In genomic region chr3:88408953-88409352, GRCm38 (mm10) we compare ENCODE assay signal across 9 mouse cellular contexts. TPM values are rescaled to one million over a fixed set of nuclear protein-coding genes. Genes with fewer than 3 reads are reported as not detected.
DNase-seq lines count a peak whose midpoint lies in the region; ATAC-seq lines count a peak whose summit lies in the region.
"Had no signal": no experiment of that assay in that cellular context is flagged by ENCODE, and none has a peak within 500 bp of the region (broad histone marks: within the 10 kb centered on the region; RNA-seq: fewer than 3 reads in every experiment).

No protein-coding gene starts in this region.

- peaks cover 17% of the 10 kb centered on the region for H3K4me1 ChIP-seq in heart, embryonic 16.5 days (ENCODE audit: control insufficient read depth, insufficient read depth, low read length)
- H3K4me1 ChIP-seq in hindbrain, embryonic 14.5 days (replicated peaks; ENCODE audit: control insufficient read depth, insufficient read depth, low read length), result peaks cover 12% of the 10 kb centered on the region
- H3K4me1 ChIP-seq in midbrain, embryonic 14.5 days (ENCODE audit: control insufficient read depth, insufficient read depth, low read length), result peaks cover 14% of the 10 kb centered on the region; the same call in 1 of the 2 replicates

- peak overlapping the region; percentile 85 for H3K4me2 ChIP-seq in heart, embryonic 16.5 days (ENCODE audit: low read depth, low read length)
- peak overlapping the region; percentile 73 for H3K4me2 ChIP-seq in hindbrain, embryonic 14.5 days (replicated peaks)
- H3K4me2 ChIP-seq in midbrain, embryonic 14.5 days (ENCODE audit: low read length), result peak overlapping the region; percentile 72

- no peak for DNase-seq in heart, adult 8-10 months (ENCODE audit: low spot score)
- DNase-seq in NIH3T3 (ENCODE audit: low read depth), result peak; percentile 17
- no peak for DNase-seq in hindbrain, embryonic 14.5 days (ENCODE audit: low spot score)
- DNase-seq in midbrain, embryonic 14.5 days, result no peak
- no peak for DNase-seq in right cerebral cortex, adult 18-20 months
- DNase-seq in embryo, embryonic 11 days, result no peak

- H3K9me3 ChIP-seq in heart, embryonic 16.5 days (replicated peaks; ENCODE audit: control insufficient read depth, low read length), result no peaks in the 10 kb centered on the region
- no peaks in the 10 kb centered on the region for H3K9me3 ChIP-seq in hindbrain, embryonic 14.5 days (ENCODE audit: control insufficient read depth, low read length)
- H3K9me3 ChIP-seq in midbrain, embryonic 14.5 days (ENCODE audit: control insufficient read depth, low read length), result no peaks in the 10 kb centered on the region

- peak overlapping the region; percentile 71 for H3K4me3 ChIP-seq in heart, embryonic 16.5 days (ENCODE audit: low read length)
- H3K4me3 ChIP-seq in hindbrain, embryonic 14.5 days (replicated peaks; ENCODE audit: low read length), result peak overlapping the region; percentile 56; the same call in 1 of the 2 replicates
- H3K4me3 ChIP-seq in midbrain, embryonic 14.5 days (replicated peaks; ENCODE audit: low read depth, low read length), result no peak overlapping the region

- no peak overlapping the region; the same call in 1 of the 2 replicates for H3K27ac ChIP-seq in heart, embryonic 16.5 days (ENCODE audit: low read length)
- no peak overlapping the region for H3K27ac ChIP-seq in hindbrain, embryonic 14.5 days
- H3K27ac ChIP-seq in midbrain, embryonic 14.5 days (replicated peaks; ENCODE audit: low read depth, low read length), result no peak overlapping the region

- ATAC-seq in heart, embryonic 16.5 days (replicated peaks; ENCODE audit: extremely low read depth, insufficient read depth, low FRiP score), result no peak
- ATAC-seq in hindbrain, embryonic 14.5 days (ENCODE audit: low FRiP score), result no peak
- no peak for ATAC-seq in midbrain, embryonic 14.5 days (ENCODE audit: low FRiP score, low TSS enrichment)
- no peak for ATAC-seq in megakaryocyte progenitor cell, adult 5-6 weeks (replicated peaks; ENCODE audit: poor library complexity)

- H3K27me3 ChIP-seq in heart, embryonic 16.5 days (ENCODE audit: control insufficient read depth, insufficient read depth, low read length), result no peaks in the 10 kb centered on the region
- H3K27me3 ChIP-seq in hindbrain, embryonic 14.5 days (ENCODE audit: control insufficient read depth, insufficient read depth, low read length), result no peaks in the 10 kb centered on the region
- H3K27me3 ChIP-seq in midbrain, embryonic 14.5 days (ENCODE audit: control insufficient read depth, insufficient read depth, low read length), result no peaks in the 10 kb centered on the region

- 37% methylated on average over 5 of the region's 5 CpGs for whole genome bisulfite sequencing in heart, embryonic 16.5 days
- 75% methylated on average over 5 of the region's 5 CpGs for WGBS in hindbrain, embryonic 14.5 days
- WGBS in midbrain, embryonic 14.5 days, result 62% methylated on average over 5 of the region's 5 CpGs

- peak overlapping the region; percentile 94 for H3K9ac ChIP-seq in heart, embryonic 16.5 days (ENCODE audit: low read length)
- H3K9ac ChIP-seq in hindbrain, embryonic 14.5 days, result peak overlapping the region; percentile 77; the same call in 1 of the 2 replicates
- H3K9ac ChIP-seq in midbrain, embryonic 14.5 days (replicated peaks; ENCODE audit: low read length), result no peak overlapping the region

- peaks cover 7% of the 10 kb centered on the region; the same call in 1 of the 2 replicates for H3K36me3 ChIP-seq in heart, embryonic 16.5 days (ENCODE audit: control insufficient read depth, insufficient read depth)
- peaks cover 30% of the 10 kb centered on the region for H3K36me3 ChIP-seq in hindbrain, embryonic 14.5 days (replicated peaks; ENCODE audit: control insufficient read depth, insufficient read depth)
- peaks cover 23% of the 10 kb centered on the region for H3K36me3 ChIP-seq in midbrain, embryonic 14.5 days (ENCODE audit: control insufficient read depth, insufficient read depth, low read length)

RNA-seq across cellular contexts. Expression of gene Pmf1, which starts 1.2 kb away (rescaled TPM):
- 98.2 and 98.4 TPM in 2 replicates for polyA plus RNA-seq in heart, embryonic 16.5 days (2015; fragmentation: Nextera tagmentation; extraction: Ambion mirVana)
- total RNA-seq in heart, adult 8-10 months (2022), result 10 to 100 TPM; 16.2 to 19.9 (median 16.7) TPM
- polyA plus RNA-seq in hindbrain, embryonic 14.5 days (2014; fragmentation: Nextera tagmentation; extraction: Ambion mirVana), result 26.0 and 27.4 TPM in 2 replicates
- polyA plus RNA-seq in midbrain, embryonic 14.5 days (2014; fragmentation: Nextera tagmentation; extraction: Ambion mirVana), result 24.9 and 28.3 TPM in 2 replicates
- total RNA-seq in megakaryocyte progenitor cell, adult 5-6 weeks (2015), result 161 and 165 TPM in 2 replicates
- 121 and 129 TPM in 2 replicates for total RNA-seq in megakaryocyte progenitor cell, adult 5-6 weeks (2017)

RNA-seq across cellular contexts. Expression of gene Slc25a44, which starts 16.0 kb away (rescaled TPM):
- polyA plus RNA-seq in heart, embryonic 16.5 days (2015; fragmentation: Nextera tagmentation; extraction: Ambion mirVana), result 13.3 and 13.7 TPM in 2 replicates
- total RNA-seq in heart, adult 8-10 months (2022), result 10 to 100 TPM; 13.1 to 14.7 (median 14.1) TPM
- polyA plus RNA-seq in hindbrain, embryonic 14.5 days (2014; fragmentation: Nextera tagmentation; extraction: Ambion mirVana), result 36.4 and 42.2 TPM in 2 replicates
- polyA plus RNA-seq in midbrain, embryonic 14.5 days (2014; fragmentation: Nextera tagmentation; extraction: Ambion mirVana), result 34.1 and 38.0 TPM in 2 replicates
- 10.3 and 11.1 TPM in 2 replicates for total RNA-seq in megakaryocyte progenitor cell, adult 5-6 weeks (2015)
- total RNA-seq in megakaryocyte progenitor cell, adult 5-6 weeks (2017), result 16.2 and 17.9 TPM in 2 replicates

RNA-seq across cellular contexts. Expression of gene Bglap, which starts 24.7 kb away (rescaled TPM):
- polyA plus RNA-seq in heart, embryonic 16.5 days (2015; fragmentation: Nextera tagmentation; extraction: Ambion mirVana), result not detected in 2 replicates
- total RNA-seq in heart, adult 8-10 months (2022), result not detected
- polyA plus RNA-seq in hindbrain, embryonic 14.5 days (2014; fragmentation: Nextera tagmentation; extraction: Ambion mirVana), result not detected in 2 replicates
- polyA plus RNA-seq in midbrain, embryonic 14.5 days (2014; fragmentation: Nextera tagmentation; extraction: Ambion mirVana), result 0.66 TPM in 1 of 2 replicates, not detected in the other
- not detected in 2 replicates for total RNA-seq in megakaryocyte progenitor cell, adult 5-6 weeks (2015)
- not detected in 2 replicates for total RNA-seq in megakaryocyte progenitor cell, adult 5-6 weeks (2017)
- total RNA-seq: gastrocnemius, adult 18-20 months had no signal

RNA-seq across cellular contexts. Expression of gene Bglap2, which starts 30.5 kb away (rescaled TPM):
- not detected in 2 replicates for polyA plus RNA-seq in heart, embryonic 16.5 days (2015; fragmentation: Nextera tagmentation; extraction: Ambion mirVana)
- total RNA-seq in heart, adult 8-10 months (2022), result not detected
- polyA plus RNA-seq in hindbrain, embryonic 14.5 days (2014; fragmentation: Nextera tagmentation; extraction: Ambion mirVana), result not detected in 2 replicates
- not detected in 2 replicates for polyA plus RNA-seq in midbrain, embryonic 14.5 days (2014; fragmentation: Nextera tagmentation; extraction: Ambion mirVana)
- not detected in 2 replicates for total RNA-seq in megakaryocyte progenitor cell, adult 5-6 weeks (2015)
- total RNA-seq in megakaryocyte progenitor cell, adult 5-6 weeks (2017), result not detected in 2 replicates
- total RNA-seq: gastrocnemius, adult 18-20 months had no signal

RNA-seq across cellular contexts. Expression of gene Bglap3, which starts 36.4 kb away (rescaled TPM):
- polyA plus RNA-seq in heart, embryonic 16.5 days (2015; fragmentation: Nextera tagmentation; extraction: Ambion mirVana), result 0.21 TPM in 1 of 2 replicates, not detected in the other
- total RNA-seq in heart, adult 8-10 months (2022), result not detected
- 0.20 TPM in 1 of 2 replicates, not detected in the other for polyA plus RNA-seq in hindbrain, embryonic 14.5 days (2014; fragmentation: Nextera tagmentation; extraction: Ambion mirVana)
- polyA plus RNA-seq in midbrain, embryonic 14.5 days (2014; fragmentation: Nextera tagmentation; extraction: Ambion mirVana), result not detected in 2 replicates
- not detected in 2 replicates for total RNA-seq in megakaryocyte progenitor cell, adult 5-6 weeks (2015)
- not detected in 2 replicates for total RNA-seq in megakaryocyte progenitor cell, adult 5-6 weeks (2017)
- total RNA-seq: gastrocnemius, adult 18-20 months had no signal
